Mouse (Mus musculus): Measurements from ENCODE around the gene Cry1. TPM values are rescaled to one million over a fixed set of nuclear protein-coding genes. Genes with fewer than 3 reads are reported as not detected.

Cry1 gene
- total RNA-seq, 2 experiments from 2014 or later = 9.0 to 11.3 TPM

Other genes with a start within 250 kb of the Cry1 start
- gene Fhl4, start 82.6 kb downstream of the Cry1 start, total RNA-seq (2021) = under 1 TPM; 0.35 to 0.61 TPM
- gene Tmem263, start 82.4 kb downstream of the Cry1 start, total RNA-seq (2021) = 10 to 100 TPM; 14.8 to 16.0 TPM
- gene Mterf2, start 57.0 kb downstream of the Cry1 start, total RNA-seq (2021) = 10 to 100 TPM; 19.1 to 20.6 TPM
- 1 to 10 TPM; 1.1 to 1.4 TPM for gene Btbd11, start 201.8 kb upstream of the Cry1 start, total RNA-seq (2021)